Comparison of ENCODE assay signal across 28 mouse cellular contexts in genomic region chr11:17665624-17666552, GRCm38 (mm10).
A peak's percentile ranks its signal among the peaks of the same experiment; 100 is the strongest.
DNase-seq lines count a peak whose midpoint lies in the region; ATAC-seq and TF ChIP-seq lines count a peak whose summit lies in the region.
"Had no signal": no experiment of that assay in that cellular context is flagged by ENCODE, and none has a peak within 500 bp of the region (broad histone marks: within the 10 kb centered on the region; RNA-seq: fewer than 3 reads in every experiment).

No protein-coding gene starts in this region.

- no peak for DNase-seq in forebrain, embryonic 11.5 days (ENCODE audit: low spot score)
- no peak for DNase-seq in lung, postnatal 0 days (ENCODE audit: low spot score)
- DNase-seq in adrenal gland, adult (ENCODE audit: inconsistent age in 2 of 2, low spot score in 1 of 2), result no peak
- DNase-seq in gastrocnemius, adult 8-10 months (ENCODE audit: low spot score in 2 of 2), result no peak
- DNase-seq: adrenal gland, adult 2 months; cerebellum, adult 11-12 months; cerebellum, postnatal 10 days; gastrocnemius, postnatal 14 days; heart, adult 11 months; kidney, adult 2 months; kidney, postnatal 14 days; layer of hippocampus, postnatal 36 days; lung, postnatal 14 days; right cerebral cortex, postnatal 14 days; thymus, adult 18-20 months; thymus, postnatal 36 days had no signal

- TF ChIP-seq EP300 in lung, postnatal 0 days (IDR thresholded peaks at IDR 0.05), result no peak

- H3K9ac ChIP-seq in forebrain, embryonic 13.5 days, result no peak overlapping the region
- no peak overlapping the region for H3K9ac ChIP-seq in forebrain, embryonic 11.5 days (ENCODE audit: low read length)
- no peak overlapping the region for H3K9ac ChIP-seq in lung, embryonic 15.5 days
- no peak overlapping the region for H3K9ac ChIP-seq in lung, postnatal 0 days (replicated peaks; ENCODE audit: low read depth)
- no peak overlapping the region for H3K9ac ChIP-seq in forebrain, embryonic 16.5 days (replicated peaks; ENCODE audit: low read depth, low read length)
- H3K9ac ChIP-seq: embryonic facial prominence, embryonic 12.5 days; hindbrain, embryonic 15.5 days; limb, embryonic 12.5 days; liver, embryonic 15.5 days; midbrain, embryonic 13.5 days had no signal

- H3K36me3 ChIP-seq in forebrain, embryonic 13.5 days (ENCODE audit: poor library complexity, severe bottlenecking), result no peaks in the 10 kb centered on the region
- no peaks in the 10 kb centered on the region for H3K36me3 ChIP-seq in forebrain, embryonic 11.5 days (ENCODE audit: control insufficient read depth, insufficient read depth, low read length)
- H3K36me3 ChIP-seq in lung, embryonic 15.5 days, result no peaks in the 10 kb centered on the region
- no peaks in the 10 kb centered on the region for H3K36me3 ChIP-seq in lung, postnatal 0 days (ENCODE audit: insufficient read depth, low read length)
- H3K36me3 ChIP-seq in forebrain, embryonic 16.5 days (ENCODE audit: control insufficient read depth, insufficient read depth), result no peaks in the 10 kb centered on the region
- H3K36me3 ChIP-seq: embryonic facial prominence, embryonic 12.5 days; hindbrain, embryonic 15.5 days; limb, embryonic 12.5 days; liver, embryonic 15.5 days; midbrain, embryonic 13.5 days had no signal

- H3K4me3 ChIP-seq in forebrain, embryonic 13.5 days, result no peak overlapping the region
- H3K4me3 ChIP-seq in forebrain, embryonic 11.5 days (ENCODE audit: low read depth, low read length), result no peak overlapping the region
- no peak overlapping the region for H3K4me3 ChIP-seq in lung, embryonic 15.5 days
- H3K4me3 ChIP-seq in lung, postnatal 0 days (ENCODE audit: low read depth, low read length), result no peak overlapping the region
- H3K4me3 ChIP-seq in forebrain, embryonic 16.5 days (replicated peaks; ENCODE audit: low read length), result no peak overlapping the region
- H3K4me3 ChIP-seq: embryonic facial prominence, embryonic 12.5 days; hindbrain, embryonic 15.5 days; layer of hippocampus, adult 2 months; limb, embryonic 12.5 days; liver, embryonic 15.5 days; megakaryocyte, embryonic 14.5 days; midbrain, embryonic 13.5 days had no signal

- no peaks in the 10 kb centered on the region for H3K27me3 ChIP-seq in forebrain, embryonic 13.5 days
- no peaks in the 10 kb centered on the region for H3K27me3 ChIP-seq in forebrain, embryonic 11.5 days (ENCODE audit: control insufficient read depth, insufficient read depth, low read length)
- no peaks in the 10 kb centered on the region for H3K27me3 ChIP-seq in lung, embryonic 15.5 days
- H3K27me3 ChIP-seq in lung, postnatal 0 days (replicated peaks; ENCODE audit: insufficient read depth, low read length), result no peaks in the 10 kb centered on the region
- no peaks in the 10 kb centered on the region for H3K27me3 ChIP-seq in forebrain, embryonic 16.5 days (replicated peaks; ENCODE audit: control insufficient read depth, insufficient read depth, low read length)
- H3K27me3 ChIP-seq: embryonic facial prominence, embryonic 12.5 days; hindbrain, embryonic 15.5 days; liver, embryonic 15.5 days; megakaryocyte, embryonic 14.5 days; midbrain, embryonic 13.5 days had no signal

- ATAC-seq in forebrain, embryonic 13.5 days, result peak; percentile 70; the same call in 1 of the 2 replicates
- no peak for ATAC-seq in forebrain, embryonic 11.5 days (replicated peaks; ENCODE audit: low FRiP score)
- ATAC-seq in lung, embryonic 15.5 days (ENCODE audit: borderline replicate concordance, extremely low read depth, low FRiP score, low TSS enrichment), result no peak
- ATAC-seq in lung, postnatal 0 days, result no peak
- ATAC-seq in forebrain, embryonic 16.5 days, result peak; percentile 72
- ATAC-seq: CD4-positive, CD25-positive, alpha-beta regulatory T cell, adult 4 months; midbrain, embryonic 13.5 days had no signal

- peaks cover 26% of the 10 kb centered on the region for H3K4me1 ChIP-seq in forebrain, embryonic 13.5 days
- H3K4me1 ChIP-seq in forebrain, embryonic 11.5 days (replicated peaks; ENCODE audit: control insufficient read depth, insufficient read depth, low read length), result no peaks in the 10 kb centered on the region
- H3K4me1 ChIP-seq in lung, embryonic 15.5 days, result peaks cover 7% of the 10 kb centered on the region; the same call in 1 of the 2 replicates
- H3K4me1 ChIP-seq in lung, postnatal 0 days (ENCODE audit: insufficient read depth, low read depth, low read length), result no peaks in the 10 kb centered on the region
- peaks cover 12% of the 10 kb centered on the region for H3K4me1 ChIP-seq in forebrain, embryonic 16.5 days (replicated peaks; ENCODE audit: control insufficient read depth, insufficient read depth, low read length)
- H3K4me1 ChIP-seq: embryonic facial prominence, embryonic 12.5 days; hindbrain, embryonic 15.5 days; liver, embryonic 15.5 days; megakaryocyte, embryonic 14.5 days; midbrain, embryonic 13.5 days had no signal

- H3K4me2 ChIP-seq in forebrain, embryonic 13.5 days, result no peak overlapping the region
- no peak overlapping the region for H3K4me2 ChIP-seq in forebrain, embryonic 11.5 days (ENCODE audit: low read depth, low read length, severe bottlenecking)
- no peak overlapping the region for H3K4me2 ChIP-seq in lung, embryonic 15.5 days
- no peak overlapping the region for H3K4me2 ChIP-seq in lung, postnatal 0 days (replicated peaks; ENCODE audit: low read depth, low read length)
- H3K4me2 ChIP-seq in forebrain, embryonic 16.5 days (ENCODE audit: low read length), result no peak overlapping the region
- H3K4me2 ChIP-seq: embryonic facial prominence, embryonic 12.5 days; heart, embryonic 11.5 days; hindbrain, embryonic 15.5 days; limb, embryonic 12.5 days; liver, embryonic 15.5 days; midbrain, embryonic 13.5 days had no signal

- no peak overlapping the region for H3K27ac ChIP-seq in forebrain, embryonic 13.5 days
- H3K27ac ChIP-seq in forebrain, embryonic 11.5 days (ENCODE audit: low read depth, low read length), result no peak overlapping the region
- H3K27ac ChIP-seq in lung, embryonic 15.5 days, result peak overlapping the region; percentile 2; the same call in 1 of the 2 replicates
- H3K27ac ChIP-seq in lung, postnatal 0 days (ENCODE audit: low read length), result no peak overlapping the region
- H3K27ac ChIP-seq in forebrain, embryonic 16.5 days (ENCODE audit: low read length), result no peak overlapping the region
- H3K27ac ChIP-seq: embryonic facial prominence, embryonic 12.5 days; hindbrain, embryonic 15.5 days; layer of hippocampus, adult 2 months; limb, embryonic 12.5 days; liver, embryonic 15.5 days; midbrain, embryonic 13.5 days had no signal

- no peak for TF ChIP-seq CTCF in lung, postnatal 0 days (IDR thresholded peaks at IDR 0.05)

- 61% methylated on average over 11 of the region's 11 CpGs for WGBS in forebrain, embryonic 13.5 days
- WGBS in forebrain, embryonic 11.5 days, result 87% methylated on average over 11 of the region's 11 CpGs
- 57% methylated on average over 11 of the region's 11 CpGs for WGBS in lung, embryonic 15.5 days
- WGBS in lung, postnatal 0 days, result 60% methylated on average over 11 of the region's 11 CpGs
- 41% methylated on average over 11 of the region's 11 CpGs for WGBS in forebrain, embryonic 16.5 days

- no peaks in the 10 kb centered on the region for H3K9me3 ChIP-seq in forebrain, embryonic 13.5 days (replicated peaks)
- no peaks in the 10 kb centered on the region for H3K9me3 ChIP-seq in forebrain, embryonic 11.5 days (ENCODE audit: control insufficient read depth, low read length)
- no peaks in the 10 kb centered on the region for H3K9me3 ChIP-seq in lung, embryonic 15.5 days
- H3K9me3 ChIP-seq in lung, postnatal 0 days (ENCODE audit: low read length), result no peaks in the 10 kb centered on the region
- H3K9me3 ChIP-seq in forebrain, embryonic 16.5 days (ENCODE audit: control insufficient read depth, low read length), result no peaks in the 10 kb centered on the region
- H3K9me3 ChIP-seq: embryonic facial prominence, embryonic 12.5 days; hindbrain, embryonic 15.5 days; limb, embryonic 12.5 days; liver, embryonic 15.5 days; megakaryocyte, embryonic 14.5 days; midbrain, embryonic 13.5 days had no signal

Comparison
In these comparisons a context has a peak if more than half of its experiments do, and no peak if none do; other contexts are left out.
1. ATAC-seq: peak in forebrain, embryonic 13.5 days (single experiment) and forebrain, embryonic 16.5 days (single experiment); none in forebrain, embryonic 11.5 days (single experiment), lung, embryonic 15.5 days (single experiment) and lung, postnatal 0 days (single experiment).